Mouse (Mus musculus): ENCODE measurements around the gene Rpl6. TPM values are rescaled to one million over a fixed set of nuclear protein-coding genes. Genes with fewer than 3 reads are reported as not detected.

Rpl6 gene
- polyA plus RNA-seq, 1 experiment from 2014 or later: 565 TPM

- Histone ChIP-seq H3K4me2 (ENCODE audit: low read depth, low read length) (no peak overlapping the region), H3K36me3 (ENCODE audit: control insufficient read depth, insufficient read depth, low read length) (peaks cover 3% of the 10 kb centered on the region; the same call in 1 of the 2 replicates), H3K4me1 (ENCODE audit: control insufficient read depth, insufficient read depth, low read length) (no peaks in the 10 kb centered on the region), H3K9ac (ENCODE audit: low read depth, low read length) (no peak overlapping the region), H3K27me3 (replicated peaks; ENCODE audit: control insufficient read depth, insufficient read depth, low read length) (no peaks in the 10 kb centered on the region), H3K27ac (ENCODE audit: low read length) (no peak overlapping the region), H3K9me3 (ENCODE audit: control insufficient read depth, low read length) (no peaks in the 10 kb centered on the region), H3K4me3 (ENCODE audit: low read length) (no peak overlapping the region)
- no peak for ATAC-seq
- WGBS: 89% methylated on average over 7 of the region's 7 CpGs
Measured at GRCm38 (mm10) chr5:121254977-121255376, 50.7 kb downstream of the Rpl6 start.

Other genes with a start within 250 kb of the Rpl6 start
- gene Rph3a, start 194.4 kb upstream of the Rpl6 start, polyA plus RNA-seq (2015; fragmentation: Nextera tagmentation; extraction: Ambion mirVana): 0.13 and 0.16 TPM in 2 replicates
- 14.3 and 15.6 TPM in 2 replicates for gene Ptpn11, start 13.1 kb upstream of the Rpl6 start, polyA plus RNA-seq (2015; fragmentation: Nextera tagmentation; extraction: Ambion mirVana)
- 3.0 and 3.1 TPM in 2 replicates for gene Hectd4, start 15.7 kb downstream of the Rpl6 start, polyA plus RNA-seq (2015; fragmentation: Nextera tagmentation; extraction: Ambion mirVana)
- 56.9 and 57.2 TPM in 2 replicates for gene Trafd1, start 181.2 kb downstream of the Rpl6 start, polyA plus RNA-seq (2015; fragmentation: Nextera tagmentation; extraction: Ambion mirVana)
- gene Naa25, start 193.5 kb downstream of the Rpl6 start, polyA plus RNA-seq (2015; fragmentation: Nextera tagmentation; extraction: Ambion mirVana): 45.9 and 48.3 TPM in 2 replicates
- gene Tmem116, start 247.4 kb downstream of the Rpl6 start, polyA plus RNA-seq (2015; fragmentation: Nextera tagmentation; extraction: Ambion mirVana): 4.2 and 4.4 TPM in 2 replicates
- gene Erp29, start 248.0 kb downstream of the Rpl6 start, polyA plus RNA-seq (2015; fragmentation: Nextera tagmentation; extraction: Ambion mirVana): 183 and 202 TPM in 2 replicates